Mouse (Mus musculus) bone marrow, adult 2 months (tissue): ENCODE results near the gene Socs4. TPM values are rescaled to one million over a fixed set of nuclear protein-coding genes. Genes with fewer than 3 reads are reported as not detected.

Source experiments
- H3K27ac ChIP-seq: fragments of 200-500 bp; 2 replicates; pipeline ENCODE4 v1.5.1; 2012; ENCODE audit warnings: low read depth, mild to moderate bottlenecking, control low read depth, inconsistent platforms, low read length; ENCODE audit not compliant: control insufficient read depth, poor library complexity, insufficient read depth
- H3K4me1 ChIP-seq: fragments of 200-500 bp; 2 replicates; pipeline ENCODE4 v1.6.1; 2011; ENCODE audit warnings: low read length; ENCODE audit not compliant: control insufficient read depth, insufficient read depth
- H3K4me3 ChIP-seq: fragments of 200-500 bp; replicated peaks from 2 replicates; pipeline ENCODE3; 2011; ENCODE audit warnings: mild to moderate bottlenecking, low read depth, low read length, control low read depth; ENCODE audit not compliant: control insufficient read depth
- CTCF ChIP-seq: fragments of 200-500 bp; IDR thresholded peaks from 2 replicates; pipeline ENCODE4 v1.5.1; 2011; ENCODE audit warnings: low read length, control low read depth; ENCODE audit not compliant: control insufficient read depth, insufficient read depth
- POLR2A ChIP-seq: fragments of 200-500 bp; IDR thresholded peaks from 2 replicates; pipeline ENCODE4 v1.6.1; 2011; ENCODE audit warnings: low read depth, mild to moderate bottlenecking, control low read depth, low read length, borderline replicate concordance; ENCODE audit not compliant: control insufficient read depth
- WGBS: fragments of 180-500 bp; shearing (Covaris S2); methylation state at CpG from one replicate; pipeline ENCODE4 v1.1.7; 2018; 5-methylcytosine and 5-hydroxymethylcytosine counted together
- polyA plus RNA-seq: library from polyadenylated mRNA; stranded (reverse); fragments of >200 nt; gene quantifications from 2 replicates; pipeline ENCODE4 v1.2.4, GENCODE M21; 2011; ENCODE audit warnings: low replicate concordance; ENCODE audit not compliant: missing spikeins, insufficient read depth, insufficient read length

Gene Socs4
- polyA plus RNA-seq, 1 experiment: 8.6 TPM

DNA sequence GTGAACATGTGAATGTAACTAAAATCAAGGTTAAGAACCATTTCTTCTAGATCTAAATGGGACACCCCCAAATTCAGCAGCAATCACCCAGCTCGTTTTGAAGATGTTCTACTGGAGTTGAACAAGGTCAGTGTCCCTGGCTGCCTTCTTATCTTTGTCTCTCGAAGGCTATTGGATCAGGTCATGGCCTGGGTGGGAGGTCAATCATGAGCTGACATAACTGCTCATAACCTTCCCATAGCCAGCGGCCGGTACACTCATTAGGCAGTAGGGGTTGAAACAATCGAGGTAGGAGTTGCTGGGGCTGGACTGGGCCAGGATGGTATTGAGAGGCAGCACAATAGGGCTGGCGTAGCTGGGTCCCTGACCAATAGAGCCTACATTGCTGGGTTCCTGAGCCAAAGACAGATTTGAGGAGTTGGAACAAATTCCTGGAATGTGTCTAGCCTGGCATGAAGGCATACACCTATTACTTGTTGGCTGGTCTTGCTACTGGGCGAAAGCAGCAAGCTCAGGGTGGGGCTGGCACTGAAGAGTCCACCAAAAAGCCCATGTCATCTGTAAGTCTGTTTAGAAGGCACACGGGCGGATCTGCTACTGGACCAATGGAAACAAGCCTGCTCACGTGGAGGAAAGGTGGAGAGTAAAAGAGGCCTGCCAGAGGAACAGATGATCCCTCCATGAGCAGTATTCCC is 63.6 kb downstream of the Socs4 start:
- H3K4me1 ChIP-seq: no peaks in the 10 kb centered on the region
- 80% methylated on average over 10 of the region's 10 CpGs for WGBS

DNA sequence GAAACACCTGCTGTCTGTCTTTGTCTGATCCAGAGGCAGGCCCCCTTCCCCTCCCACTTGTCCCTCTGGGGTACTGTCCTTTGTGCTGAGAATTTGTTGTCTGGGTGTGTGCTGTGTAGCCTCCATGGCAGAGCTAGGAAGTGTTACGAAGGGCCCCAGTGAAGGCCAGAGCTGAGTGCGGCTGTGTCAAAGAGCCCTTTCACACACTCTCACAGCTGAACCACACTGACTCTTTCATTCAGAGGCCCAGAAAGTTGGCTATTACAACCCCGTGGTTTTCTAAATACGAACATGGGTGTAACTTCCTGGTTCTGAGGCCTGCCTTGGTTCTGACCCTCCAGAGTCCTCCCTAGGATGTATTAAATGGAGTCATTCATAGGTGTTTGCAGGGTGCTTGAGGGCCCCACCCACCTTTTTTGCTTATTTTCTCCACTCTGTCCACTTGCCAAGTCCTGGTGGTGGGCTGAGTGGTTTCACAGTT is 65.1 kb downstream of the Socs4 start:
- TF ChIP-seq POLR2A (no peak), CTCF (no peak)
- Histone ChIP-seq H3K4me3 (no peak overlapping the region), H3K27ac (no peak overlapping the region), H3K4me1 (no peaks in the 10 kb centered on the region)
- 49% methylated on average over 4 of the region's 4 CpGs for WGBS

More for the DNA sequence above, 63.6 kb downstream of the Socs4 start:
- no peak overlapping the region for H3K27ac ChIP-seq
- no peak for TF ChIP-seq POLR2A
- TF ChIP-seq CTCF: no peak
- no peak overlapping the region for H3K4me3 ChIP-seq

Other genes starting within 250 kb of the Socs4 start
- 18.8 and 26.8 TPM in 2 replicates for gene Gch1, start 87.5 kb upstream of the Socs4 start, polyA plus RNA-seq
- gene Wdhd1, start 74 bp upstream of the Socs4 start, polyA plus RNA-seq: 69.3 and 87.8 TPM in 2 replicates
- 27.7 and 29.6 TPM in 2 replicates for gene Mapk1ip1l, start 21.3 kb downstream of the Socs4 start, polyA plus RNA-seq
- gene Lgals3, start 90.8 kb downstream of the Socs4 start, polyA plus RNA-seq: 66.3 and 147 TPM in 2 replicates
- gene Dlgap5, start 141.5 kb downstream of the Socs4 start, polyA plus RNA-seq: 45.7 and 76.7 TPM in 2 replicates
- gene Fbxo34, start 173.5 kb downstream of the Socs4 start, polyA plus RNA-seq: 19.1 and 21.1 TPM in 2 replicates